Mouse (Mus musculus): ENCODE results near the gene Ankrd54. TPM values are rescaled to one million over a fixed set of nuclear protein-coding genes. Genes with fewer than 3 reads are reported as not detected.
A peak's percentile ranks its signal among the peaks of the same experiment; 100 is the strongest.

Gene Ankrd54
- polyA plus RNA-seq, 1 experiment from 2014 or later = 42.8 TPM

DNA sequence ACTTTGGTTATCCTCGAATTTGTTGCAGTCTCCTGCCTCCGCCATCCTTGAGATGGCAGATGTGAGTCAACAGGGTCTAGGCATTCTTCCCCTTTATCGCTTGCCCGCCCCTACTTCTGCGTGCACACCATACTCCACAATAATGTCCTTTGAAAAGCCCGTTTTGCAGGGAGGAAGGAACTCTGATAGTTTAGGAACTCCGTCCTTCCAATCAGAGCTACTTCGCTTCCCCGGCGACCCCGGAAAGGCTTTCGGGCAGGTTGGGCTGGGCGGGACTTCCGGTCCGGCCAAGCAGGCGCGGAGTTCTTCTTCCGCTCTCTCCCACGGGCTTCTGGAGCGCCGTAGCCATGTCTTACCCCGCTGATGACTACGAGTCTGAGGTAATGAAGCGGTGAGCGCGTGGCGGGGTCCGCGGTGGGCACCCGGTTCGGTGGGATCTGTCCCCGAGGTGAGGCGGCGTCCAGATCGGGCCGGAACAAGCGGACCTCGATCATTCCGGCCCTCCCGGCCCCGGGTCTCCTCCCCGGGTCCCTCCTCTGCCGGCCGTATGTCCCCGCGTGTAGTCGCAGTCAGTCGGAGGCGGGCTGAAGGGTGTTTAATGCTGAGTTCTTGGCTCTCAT, 12.3 kb upstream of the Ankrd54 start, which contains the start of gene Eif3l:
TSS of gene Eif3l (plus strand) at position 267 of the 620 bp plus-strand sequence.
- no peaks in the 10 kb centered on the region for H3K9me3 ChIP-seq (replicated peaks; ENCODE audit: control insufficient read depth, low read length)
- H3K36me3 ChIP-seq (replicated peaks; ENCODE audit: control insufficient read depth, insufficient read depth, low read depth, low read length) = peaks cover 9% of the 10 kb centered on the region
- under 1% methylated on average over 49 of the region's 49 CpGs for WGBS
- no peaks in the 10 kb centered on the region; the same call in 1 of the 2 replicates for H3K4me1 ChIP-seq (ENCODE audit: control insufficient read depth, insufficient read depth, low read length)
- DNase-seq (ENCODE audit: low spot score) (peak; percentile 93), ATAC-seq (replicated peaks; ENCODE audit: insufficient number of reproducible peaks, low FRiP score, low TSS enrichment, low read depth) (peak; percentile 78)
- no peaks in the 10 kb centered on the region for H3K27me3 ChIP-seq (ENCODE audit: control insufficient read depth, insufficient read depth, low read length)
- H3K9ac ChIP-seq (replicated peaks; ENCODE audit: low read length) = peak within 1 kb of the TSS; percentile 79
- H3K27ac ChIP-seq (replicated peaks; ENCODE audit: low read depth, low read length) = peak within 1 kb of the TSS; percentile 42
- peak within 1 kb of the TSS; percentile 94 for H3K4me3 ChIP-seq (ENCODE audit: low read depth, low read length)
- H3K4me2 ChIP-seq (ENCODE audit: low read depth, low read length) = peak within 1 kb of the TSS; percentile 65

- Histone ChIP-seq H3K27me3 (ENCODE audit: control insufficient read depth, insufficient read depth, low read length) (no peaks in the 10 kb centered on the region), H3K4me3 (ENCODE audit: low read depth, low read length) (peak overlapping the region; percentile 94), H3K4me1 (ENCODE audit: control insufficient read depth, insufficient read depth, low read length) (no peaks in the 10 kb centered on the region; the same call in 1 of the 2 replicates), H3K4me2 (ENCODE audit: low read depth, low read length) (peak overlapping the region; percentile 65), H3K9ac (replicated peaks; ENCODE audit: low read length) (peak overlapping the region; percentile 79), H3K27ac (replicated peaks; ENCODE audit: low read depth, low read length) (peak overlapping the region; percentile 42), H3K36me3 (replicated peaks; ENCODE audit: control insufficient read depth, insufficient read depth, low read depth, low read length) (peaks cover 9% of the 10 kb centered on the region), H3K9me3 (replicated peaks; ENCODE audit: control insufficient read depth, low read length) (no peaks in the 10 kb centered on the region)
- DNase-seq (ENCODE audit: low spot score) = no peak
- 33% methylated on average over 10 of the region's 10 CpGs for WGBS
- ATAC-seq (replicated peaks; ENCODE audit: insufficient number of reproducible peaks, low FRiP score, low TSS enrichment, low read depth) = no peak
These were observed 11.8 kb upstream of the Ankrd54 start for GRCm38 (mm10) chr15:79074446-79074845.

GRCm38 (mm10) chr15:79073752-79074151, 11.1 kb upstream of the Ankrd54 start:
- no peak overlapping the region for H3K27ac ChIP-seq (replicated peaks; ENCODE audit: low read depth, low read length)
- no peaks in the 10 kb centered on the region; the same call in 1 of the 2 replicates for H3K4me1 ChIP-seq (ENCODE audit: control insufficient read depth, insufficient read depth, low read length)
- peaks cover 9% of the 10 kb centered on the region for H3K36me3 ChIP-seq (replicated peaks; ENCODE audit: control insufficient read depth, insufficient read depth, low read depth, low read length)
- H3K27me3 ChIP-seq (ENCODE audit: control insufficient read depth, insufficient read depth, low read length) = no peaks in the 10 kb centered on the region
- no peak for ATAC-seq (replicated peaks; ENCODE audit: insufficient number of reproducible peaks, low FRiP score, low TSS enrichment, low read depth)
- H3K9me3 ChIP-seq (replicated peaks; ENCODE audit: control insufficient read depth, low read length) = no peaks in the 10 kb centered on the region
- H3K4me3 ChIP-seq (ENCODE audit: low read depth, low read length) = no peak overlapping the region
- no peak overlapping the region for H3K9ac ChIP-seq (replicated peaks; ENCODE audit: low read length)
- no peak for DNase-seq (ENCODE audit: low spot score)
- no peak overlapping the region for H3K4me2 ChIP-seq (ENCODE audit: low read depth, low read length)

DNA sequence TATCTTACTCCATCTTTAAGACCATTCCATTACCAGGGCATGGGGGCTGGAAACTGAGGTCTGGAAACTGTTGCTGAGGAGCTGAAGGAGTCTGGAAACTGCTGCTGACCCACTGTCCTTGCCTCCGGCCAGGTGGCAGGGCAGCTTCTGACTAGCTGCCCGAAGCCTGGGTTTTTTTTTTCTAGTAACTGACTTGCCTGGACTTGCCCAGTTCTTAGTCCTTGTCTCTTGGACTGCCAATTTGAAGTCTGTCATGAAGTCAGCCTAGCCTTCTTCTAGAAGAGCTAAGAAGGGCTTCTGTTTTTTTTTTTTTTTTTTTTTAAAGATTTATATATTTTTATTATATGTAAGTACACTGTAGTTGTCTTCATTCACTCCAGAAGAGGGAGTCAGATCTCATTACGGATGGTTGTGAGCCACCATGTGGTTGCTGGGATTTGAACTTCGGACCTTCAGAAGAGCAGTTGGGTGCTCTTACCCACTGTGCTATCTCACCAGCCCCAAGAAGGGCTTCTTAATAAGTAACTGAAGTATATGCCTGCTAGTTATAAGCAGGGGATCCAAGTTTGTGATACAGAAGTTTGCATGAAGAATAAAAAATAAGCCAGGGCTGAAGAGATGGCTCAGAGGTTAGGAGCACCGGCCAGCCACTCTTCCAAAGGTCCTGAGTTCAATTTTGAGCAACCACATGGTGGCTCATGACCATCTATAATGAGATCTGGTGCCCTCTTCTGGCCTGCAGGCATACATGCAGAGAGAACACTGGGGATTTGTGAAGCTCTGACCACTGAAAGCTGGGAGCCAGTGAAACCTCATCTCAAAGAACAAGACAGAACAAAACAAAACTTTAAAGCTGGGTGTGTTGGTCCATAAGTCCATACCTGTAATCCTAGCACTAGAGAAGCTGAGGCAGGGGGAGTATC, 8.7 kb upstream of the Ankrd54 start:
- no peak overlapping the region for H3K9ac ChIP-seq (replicated peaks; ENCODE audit: low read length)
- H3K4me3 ChIP-seq (ENCODE audit: low read depth, low read length) = no peak overlapping the region
- no peak overlapping the region for H3K27ac ChIP-seq (replicated peaks; ENCODE audit: low read depth, low read length)
- ATAC-seq (replicated peaks; ENCODE audit: insufficient number of reproducible peaks, low FRiP score, low TSS enrichment, low read depth) (no peak), DNase-seq (ENCODE audit: low spot score) (peak; percentile 46)
- H3K4me1 ChIP-seq (ENCODE audit: control insufficient read depth, insufficient read depth, low read length) = no peaks in the 10 kb centered on the region; the same call in none of the 2 replicates
- no peak overlapping the region for H3K4me2 ChIP-seq (ENCODE audit: low read depth, low read length)
- H3K36me3 ChIP-seq (replicated peaks; ENCODE audit: control insufficient read depth, insufficient read depth, low read depth, low read length) = no peaks in the 10 kb centered on the region
- WGBS = 73% methylated on average over 5 of the region's 5 CpGs
- no peaks in the 10 kb centered on the region for H3K27me3 ChIP-seq (ENCODE audit: control insufficient read depth, insufficient read depth, low read length)
- H3K9me3 ChIP-seq (replicated peaks; ENCODE audit: control insufficient read depth, low read length) = no peaks in the 10 kb centered on the region

DNA sequence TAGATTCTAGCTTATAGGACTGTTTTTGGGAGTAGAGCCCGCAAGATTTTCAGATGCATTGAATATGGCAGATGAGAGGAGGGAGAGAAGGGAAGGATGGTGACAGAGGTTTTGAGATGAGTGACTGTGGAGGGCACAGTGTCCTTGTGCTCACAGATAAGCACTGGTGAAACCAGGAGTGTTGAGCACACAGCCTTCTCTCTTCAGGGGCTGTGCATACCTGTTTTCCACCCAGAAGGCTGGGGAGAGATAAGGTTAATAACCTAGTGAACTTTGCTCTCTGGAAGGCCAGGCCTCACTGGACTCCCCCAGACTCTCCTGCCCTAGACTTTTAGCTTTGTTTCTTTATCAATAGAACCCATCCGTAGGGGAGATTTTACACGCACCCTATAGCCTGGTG, 5.7 kb upstream of the Ankrd54 start:
- Histone ChIP-seq H3K27me3 (ENCODE audit: control insufficient read depth, insufficient read depth, low read length) (no peaks in the 10 kb centered on the region), H3K4me2 (ENCODE audit: low read depth, low read length) (no peak overlapping the region), H3K9ac (replicated peaks; ENCODE audit: low read length) (no peak overlapping the region), H3K27ac (replicated peaks; ENCODE audit: low read depth, low read length) (no peak overlapping the region), H3K9me3 (replicated peaks; ENCODE audit: control insufficient read depth, low read length) (no peaks in the 10 kb centered on the region), H3K4me3 (ENCODE audit: low read depth, low read length) (no peak overlapping the region), H3K4me1 (ENCODE audit: control insufficient read depth, insufficient read depth, low read length) (no peaks in the 10 kb centered on the region; the same call in 1 of the 2 replicates), H3K36me3 (replicated peaks; ENCODE audit: control insufficient read depth, insufficient read depth, low read depth, low read length) (no peaks in the 10 kb centered on the region)
- no peak for DNase-seq (ENCODE audit: low spot score)
- 81% methylated on average over 3 of the region's 3 CpGs for WGBS
- ATAC-seq (replicated peaks; ENCODE audit: insufficient number of reproducible peaks, low FRiP score, low TSS enrichment, low read depth) = no peak

- no peak for ATAC-seq (replicated peaks; ENCODE audit: insufficient number of reproducible peaks, low FRiP score, low TSS enrichment, low read depth)
- Histone ChIP-seq H3K36me3 (replicated peaks; ENCODE audit: control insufficient read depth, insufficient read depth, low read depth, low read length) (no peaks in the 10 kb centered on the region), H3K9me3 (replicated peaks; ENCODE audit: control insufficient read depth, low read length) (no peaks in the 10 kb centered on the region), H3K4me2 (ENCODE audit: low read depth, low read length) (no peak overlapping the region), H3K27ac (replicated peaks; ENCODE audit: low read depth, low read length) (no peak overlapping the region), H3K4me3 (ENCODE audit: low read depth, low read length) (no peak overlapping the region), H3K27me3 (ENCODE audit: control insufficient read depth, insufficient read depth, low read length) (no peaks in the 10 kb centered on the region), H3K4me1 (ENCODE audit: control insufficient read depth, insufficient read depth, low read length) (no peaks in the 10 kb centered on the region; the same call in 1 of the 2 replicates), H3K9ac (replicated peaks; ENCODE audit: low read length) (no peak overlapping the region)
- DNase-seq (ENCODE audit: low spot score) = no peak
- WGBS = 81% methylated on average over 3 of the region's 3 CpGs
These were observed 4.9 kb upstream of the Ankrd54 start for GRCm38 (mm10) chr15:79067631-79068030.

DNA sequence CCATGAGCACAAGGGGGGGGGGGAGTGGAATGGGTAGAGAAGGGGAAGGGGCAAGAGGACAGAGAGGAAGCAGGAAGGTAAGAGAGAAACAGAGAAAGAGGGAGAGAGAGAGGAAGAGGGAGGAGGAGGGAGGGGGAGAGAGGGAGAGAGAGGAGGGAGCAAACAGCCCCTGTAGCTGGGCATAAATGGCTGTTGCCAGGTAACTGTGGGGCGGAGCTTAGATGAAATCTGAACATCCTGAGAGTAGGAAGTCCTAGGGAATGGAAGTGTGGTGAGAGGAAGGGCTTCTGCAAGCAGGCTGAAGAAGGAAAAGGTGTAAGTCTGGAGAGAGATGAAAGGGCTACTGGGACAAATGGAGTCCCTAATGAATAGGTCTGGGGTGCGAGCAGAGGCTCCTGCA, 3.6 kb upstream of the Ankrd54 start:
- Histone ChIP-seq H3K4me2 (ENCODE audit: low read depth, low read length) (no peak overlapping the region), H3K27ac (replicated peaks; ENCODE audit: low read depth, low read length) (no peak overlapping the region), H3K27me3 (ENCODE audit: control insufficient read depth, insufficient read depth, low read length) (no peaks in the 10 kb centered on the region), H3K9me3 (replicated peaks; ENCODE audit: control insufficient read depth, low read length) (no peaks in the 10 kb centered on the region), H3K4me3 (ENCODE audit: low read depth, low read length) (no peak overlapping the region), H3K36me3 (replicated peaks; ENCODE audit: control insufficient read depth, insufficient read depth, low read depth, low read length) (no peaks in the 10 kb centered on the region), H3K4me1 (ENCODE audit: control insufficient read depth, insufficient read depth, low read length) (no peaks in the 10 kb centered on the region; the same call in 1 of the 2 replicates), H3K9ac (replicated peaks; ENCODE audit: low read length) (no peak overlapping the region)
- no peak for ATAC-seq (replicated peaks; ENCODE audit: insufficient number of reproducible peaks, low FRiP score, low TSS enrichment, low read depth)
- peak; percentile 69 for DNase-seq (ENCODE audit: low spot score)
- 47% methylated on average over 2 of the region's 2 CpGs for WGBS
